24 mouse cellular contexts compared by ENCODE assay signal in genomic region chr11:104110366-104110765, GRCm38 (mm10). TPM values are rescaled to one million over a fixed set of nuclear protein-coding genes. Genes with fewer than 3 reads are reported as not detected.
A peak's percentile ranks its signal among the peaks of the same experiment; 100 is the strongest.
DNase-seq lines count a peak whose midpoint lies in the region; ATAC-seq and TF ChIP-seq lines count a peak whose summit lies in the region.
"Had no signal": no experiment of that assay in that cellular context is flagged by ENCODE, and none has a peak within 500 bp of the region (broad histone marks: within the 10 kb centered on the region; RNA-seq: fewer than 3 reads in every experiment).

No protein-coding gene starts in this region.

- no peaks in the 10 kb centered on the region for H3K4me1 ChIP-seq in kidney, adult 2 months (ENCODE audit: control insufficient read depth, insufficient read depth, low read length)
- H3K4me1 ChIP-seq in liver, embryonic 12.5 days = no peaks in the 10 kb centered on the region

- H3K4me3 ChIP-seq in kidney, adult 2 months (ENCODE audit: insufficient read depth, low read depth, low read length) = no peak overlapping the region
- no peak overlapping the region for H3K4me3 ChIP-seq in liver, embryonic 12.5 days
- H3K4me3 ChIP-seq: embryonic facial prominence, embryonic 13.5 days; limb, embryonic 13.5 days; myocyte had no signal

- no peaks in the 10 kb centered on the region for H3K9me3 ChIP-seq in liver, embryonic 12.5 days (replicated peaks)
- H3K9me3 ChIP-seq: embryonic facial prominence, embryonic 13.5 days; G1E; limb, embryonic 13.5 days had no signal

- no peaks in the 10 kb centered on the region for H3K27me3 ChIP-seq in kidney, adult 2 months (replicated peaks; ENCODE audit: control insufficient read depth, insufficient read depth, low read length)
- H3K27me3 ChIP-seq in liver, embryonic 12.5 days (replicated peaks) = peaks cover under 1% of the 10 kb centered on the region

- H3K36me3 ChIP-seq in kidney, adult 2 months (ENCODE audit: control insufficient read depth, insufficient read depth, low read length) = no peaks in the 10 kb centered on the region
- H3K36me3 ChIP-seq in liver, embryonic 12.5 days = no peaks in the 10 kb centered on the region
- H3K36me3 ChIP-seq: embryonic facial prominence, embryonic 13.5 days; G1E; limb, embryonic 13.5 days had no signal

- no peak overlapping the region for H3K27ac ChIP-seq in kidney, adult 2 months (ENCODE audit: insufficient read depth, low read depth, low read length)
- H3K27ac ChIP-seq in liver, embryonic 12.5 days = no peak overlapping the region
- H3K27ac ChIP-seq: embryonic facial prominence, embryonic 13.5 days; limb, embryonic 13.5 days; liver, embryonic 14.5 days had no signal

- no peak for TF ChIP-seq CTCF in kidney, adult 2 months (conservative IDR thresholded peaks at IDR 0.05; ENCODE audit: insufficient read depth, insufficient read length, low read depth, low read length)

- no peak overlapping the region for H3K4me2 ChIP-seq in liver, embryonic 12.5 days
- H3K4me2 ChIP-seq: embryonic facial prominence, embryonic 13.5 days; limb, embryonic 13.5 days had no signal

- 68% methylated on average over 1 of the region's 1 CpGs for WGBS in kidney, adult 2 months
- 57% methylated on average over 1 of the region's 1 CpGs for WGBS in liver, embryonic 12.5 days (ENCODE audit: insufficient replicate concordance)

- no peak for TF ChIP-seq POLR2A in kidney, adult 2 months (IDR thresholded peaks at IDR 0.05; ENCODE audit: low read depth, low read length)

- no peak for ATAC-seq in liver, embryonic 12.5 days
- ATAC-seq: forebrain, embryonic 14.5 days had no signal

- DNase-seq in adrenal gland, adult 2 months = peak; percentile 24
- DNase-seq in adrenal gland, postnatal 4 days (ENCODE audit: low spot score in 2 of 2) = no peak
- DNase-seq in kidney, adult 2 months = peak; percentile 33
- no peak for DNase-seq in kidney, adult 11 months
- peak; percentile 59 for DNase-seq in 3T3-L1 (ENCODE audit: low read depth, low spot score)
- peak; percentile 66 for DNase-seq in cerebellum, adult 9-10 months
- DNase-seq in gastrocnemius, postnatal 10 days = no peak
- DNase-seq: gastrocnemius, postnatal 14 days; heart, adult 18-20 months; heart, postnatal 4 days; kidney, adult 18-20 months; midbrain, embryonic 14.5 days; thymus, postnatal 14 days had no signal

- H3K9ac ChIP-seq in liver, embryonic 12.5 days = no peak overlapping the region
- H3K9ac ChIP-seq: embryonic facial prominence, embryonic 13.5 days; limb, embryonic 13.5 days; liver, embryonic 14.5 days had no signal

RNA-seq across cellular contexts. Expression of gene Crhr1, which starts 22.3 kb away (rescaled TPM):
- total RNA-seq in adrenal gland, adult 2 months (2021) = not detected
- 0.11 TPM in 1 of 2 replicates, not detected in the other for polyA plus RNA-seq in adrenal gland, adult 2 months (2012; rRNA removed)
- under 1 TPM in 1 of 2 experiments, not detected in 1; 0.34 TPM for total RNA-seq in adrenal gland, postnatal 4 days (2021)
- not detected in 2 replicates for polyA plus RNA-seq in kidney, adult 2 months (2012; rRNA removed)
- polyA plus RNA-seq in liver, embryonic 12.5 days (2016; fragmentation: Nextera tagmentation; extraction: Ambion mirVana) = not detected in 2 replicates
- under 1 TPM in 1 of 2 experiments, not detected in 1; 0.12 TPM for total RNA-seq in gastrocnemius, postnatal 10 days (2021)
- total RNA-seq: G1E; gastrocnemius, postnatal 14 days; heart, adult 18-20 months; heart, postnatal 4 days; megakaryocyte, adult 5-6 weeks had no signal
- polyA plus RNA-seq: G1E; heart, embryonic 14.5 days; liver, embryonic 14.5 days; lung, embryonic 16.5 days; myocyte; small intestine, adult 2 months had no signal

Comparison
In these comparisons a context has a peak if more than half of its experiments do, and no peak if none do; other contexts are left out.
1. DNase-seq: peak in adrenal gland, adult 2 months (single experiment), kidney, adult 2 months (single experiment), 3T3-L1 (single experiment) and cerebellum, adult 9-10 months (single experiment); none in adrenal gland, postnatal 4 days (0 of 2), kidney, adult 11 months (single experiment) and gastrocnemius, postnatal 10 days (single experiment).